Mouse (Mus musculus) liver, embryonic 14.5 days (tissue): ENCODE data around the gene Rab3gap1. TPM values are rescaled to one million over a fixed set of nuclear protein-coding genes. Genes with fewer than 3 reads are reported as not detected.

Experiments used
- ATAC-seq: fragments of 200-750 bp; cut with Nextera tagmentation; 2 replicates; pipeline ENCODE4 v1.8.0; 2017; ENCODE audit warnings: moderate number of reproducible peaks, mild to moderate bottlenecking, moderate library complexity; ENCODE audit not compliant: insufficient read depth
- DNase-seq, 3 experiments: peaks; one replicate each; pipeline ENCODE4 v3.0.0-alpha.2; 2012 to 2013; ENCODE audit warnings: low read depth in 3 of 3, low spot score in 3 of 3
- H3K27ac ChIP-seq: fragments of 300-500 bp; sonication (generic); 2 replicates; pipeline ENCODE4 v1.5.1; 2014; ENCODE audit warnings: moderate library complexity, mild to moderate bottlenecking, control low read depth, inconsistent platforms
- H3K27me3 ChIP-seq: fragments of 300-500 bp; sonication (generic); 2 replicates; pipeline ENCODE4 v1.6.1; 2014; ENCODE audit warnings: mild to moderate bottlenecking, low read length, moderate library complexity; ENCODE audit not compliant: control insufficient read depth, insufficient read depth
- H3K36me3 ChIP-seq: fragments of 300-500 bp; sonication (generic); replicated peaks from 2 replicates; pipeline ENCODE4 v1.6.1; 2014; ENCODE audit warnings: low read depth; ENCODE audit not compliant: control insufficient read depth, insufficient read depth
- H3K4me1 ChIP-seq, 2 experiments: fragments of 200-500 bp in 1 of 2; fragments of 300-500 bp in 1 of 2; sonication (generic) in 1 of 2; replicated peaks; 2 replicates each; pipeline ENCODE4 v1.6.1; 2012 to 2014; ENCODE audit warnings: antibody characterized with exemption in 1 of 2, inconsistent platforms in 1 of 2, low read length in 1 of 2; ENCODE audit not compliant: control insufficient read depth in 2 of 2, insufficient read depth in 2 of 2
- H3K4me2 ChIP-seq: fragments of 300-500 bp; sonication (generic); 2 replicates; pipeline ENCODE4 v1.6.1; 2014; ENCODE audit warnings: low read depth, mild to moderate bottlenecking, control low read depth, moderate library complexity
- H3K4me3 ChIP-seq, 2 experiments: fragments of 200-500 bp in 1 of 2; fragments of 300-500 bp in 1 of 2; sonication (generic) in 1 of 2; 2 replicates each; pipeline ENCODE4 v1.5.1; 2012 to 2014; ENCODE audit warnings: low read depth in 2 of 2, low read length in 2 of 2, mild to moderate bottlenecking in 2 of 2, control low read depth in 1 of 2, inconsistent platforms in 1 of 2, moderate library complexity in 1 of 2; ENCODE audit not compliant: insufficient read depth in 1 of 2
- H3K9ac ChIP-seq: fragments of 300-500 bp; sonication (generic); replicated peaks from 2 replicates; pipeline ENCODE4 v1.6.1; 2014; ENCODE audit warnings: mild to moderate bottlenecking, control low read depth, moderate library complexity
- H3K9me3 ChIP-seq: fragments of 300-500 bp; sonication (generic); 2 replicates; pipeline ENCODE4 v1.6.1; 2016; ENCODE audit warnings: low read length, mixed read lengths; ENCODE audit not compliant: control insufficient read depth
- CTCF ChIP-seq: IDR thresholded peaks from 2 replicates; pipeline ENCODE4 v1.5.1; 2016; ENCODE audit warnings: antibody characterized with exemption, low read depth, control low read depth
- EP300 ChIP-seq: IDR thresholded peaks from 2 replicates; pipeline ENCODE4 v1.6.1; 2016; ENCODE audit warnings: antibody characterized with exemption, low read depth
- WGBS: fragments of 180-500 bp; shearing (Covaris S2); extraction: QIAGEN DNeasy Blood & Tissue Kit; methylation state at CpG from one replicate; pipeline ENCODE4 v1.1.7; 2014; ENCODE audit not compliant: insufficient replicate concordance; 5-methylcytosine and 5-hydroxymethylcytosine counted together
- polyA plus RNA-seq, 2 experiments: library from polyadenylated mRNA; depleted of rRNA in 1 of 2; stranded (reverse) in 1 of 2; unstranded in 1 of 2; fragments of >200 nt; fragmentation: Nextera tagmentation in 1 of 2; extraction: Ambion mirVana in 1 of 2; gene quantifications; 2 replicates each; pipeline versions ENCODE4 v1.2.1 to v1.2.3; 2012 to 2014

Gene Rab3gap1
- polyA plus RNA-seq, 2 experiments: 5.1 to 8.2 TPM

GRCm38 (mm10) chr1:127954800-127955199 lies 86.2 kb downstream of the Rab3gap1 start:
- H3K9ac ChIP-seq: no peak overlapping the region
- no peak for DNase-seq
- no peak for ATAC-seq
- 78% methylated on average over 4 of the region's 4 CpGs for WGBS
- H3K4me1 ChIP-seq: no peaks in the 10 kb centered on the region
- TF ChIP-seq CTCF (no peak), EP300 (no peak)
- no peak overlapping the region for H3K27ac ChIP-seq
- no peak overlapping the region for H3K4me3 ChIP-seq
- no peaks in the 10 kb centered on the region for H3K9me3 ChIP-seq
- H3K27me3 ChIP-seq: no peaks in the 10 kb centered on the region
- H3K4me2 ChIP-seq: no peak overlapping the region
- H3K36me3 ChIP-seq: no peaks in the 10 kb centered on the region

GRCm38 (mm10) chr1:127956524-127956923 lies 88.0 kb downstream of the Rab3gap1 start:
- TF ChIP-seq CTCF (no peak), EP300 (no peak)
- no peak for ATAC-seq

GRCm38 (mm10) chr1:127958801-127959200 lies 90.2 kb downstream of the Rab3gap1 start:
- no peak for ATAC-seq
- no peak overlapping the region for H3K4me3 ChIP-seq
- no peaks in the 10 kb centered on the region for H3K27me3 ChIP-seq
- H3K9me3 ChIP-seq: no peaks in the 10 kb centered on the region
- DNase-seq: no peak
- no peak overlapping the region for H3K4me2 ChIP-seq
- 48% methylated on average over 5 of the region's 5 CpGs for WGBS
- no peak overlapping the region for H3K27ac ChIP-seq
- H3K9ac ChIP-seq: no peak overlapping the region
- no peaks in the 10 kb centered on the region for H3K4me1 ChIP-seq
- no peaks in the 10 kb centered on the region for H3K36me3 ChIP-seq
- no peak for TF ChIP-seq CTCF
- TF ChIP-seq EP300: no peak

More at GRCm38 (mm10) chr1:127956524-127956923, 88.0 kb downstream of the Rab3gap1 start:
- DNase-seq: no peak
- Histone ChIP-seq H3K9me3 (no peaks in the 10 kb centered on the region), H3K27me3 (no peaks in the 10 kb centered on the region), H3K27ac (no peak overlapping the region), H3K4me2 (no peak overlapping the region), H3K4me3 (no peak overlapping the region), H3K36me3 (no peaks in the 10 kb centered on the region), H3K9ac (no peak overlapping the region), H3K4me1 (no peaks in the 10 kb centered on the region)
- WGBS: 89% methylated on average over 1 of the region's 1 CpGs

GRCm38 (mm10) chr1:127959312-127959718 lies 90.7 kb downstream of the Rab3gap1 start:
- Histone ChIP-seq H3K27me3 (no peaks in the 10 kb centered on the region), H3K9ac (no peak overlapping the region), H3K4me2 (no peak overlapping the region), H3K27ac (no peak overlapping the region), H3K36me3 (no peaks in the 10 kb centered on the region), H3K4me1 (no peaks in the 10 kb centered on the region), H3K4me3 (no peak overlapping the region), H3K9me3 (no peaks in the 10 kb centered on the region)
- TF ChIP-seq CTCF (no peak), EP300 (no peak)
- no peak for DNase-seq
- 55% methylated on average over 7 of the region's 7 CpGs for WGBS
- no peak for ATAC-seq

GRCm38 (mm10) chr1:127961140-127961539 lies 92.6 kb downstream of the Rab3gap1 start:
- Histone ChIP-seq H3K4me2 (no peak overlapping the region), H3K27ac (no peak overlapping the region), H3K4me1 (no peaks in the 10 kb centered on the region), H3K9me3 (no peaks in the 10 kb centered on the region), H3K27me3 (no peaks in the 10 kb centered on the region), H3K4me3 (no peak overlapping the region), H3K9ac (no peak overlapping the region), H3K36me3 (no peaks in the 10 kb centered on the region)
- 80% methylated on average over 1 of the region's 1 CpGs for whole genome bisulfite sequencing
- no peak for ATAC-seq
- TF ChIP-seq CTCF: no peak
- TF ChIP-seq EP300: no peak
- no peak for DNase-seq

- no peaks in the 10 kb centered on the region for H3K36me3 ChIP-seq
- 72% methylated on average over 3 of the region's 3 CpGs for WGBS
Measured at GRCm38 (mm10) chr1:127963326-127963725, 94.8 kb downstream of the Rab3gap1 start.

More at GRCm38 (mm10) chr1:127963326-127963725, 94.8 kb downstream of the Rab3gap1 start:
- no peaks in the 10 kb centered on the region for H3K9me3 ChIP-seq
- no peak overlapping the region for H3K27ac ChIP-seq
- no peak overlapping the region for H3K4me3 ChIP-seq
- no peak overlapping the region for H3K9ac ChIP-seq
- no peak overlapping the region for H3K4me2 ChIP-seq
- H3K27me3 ChIP-seq: no peaks in the 10 kb centered on the region
- no peak for DNase-seq
- no peak for ATAC-seq
- TF ChIP-seq EP300: no peak
- TF ChIP-seq CTCF: no peak
- no peaks in the 10 kb centered on the region for H3K4me1 ChIP-seq
